Mouse (Mus musculus) bone marrow, adult 2 months (tissue): ENCODE measurements around the gene Dcaf15. TPM values are rescaled to one million over a fixed set of nuclear protein-coding genes. Genes with fewer than 3 reads are reported as not detected.

Source experiments
- H3K27ac ChIP-seq: fragments of 200-500 bp; 2 replicates; pipeline ENCODE4 v1.5.1; 2012; ENCODE audit warnings: low read depth, mild to moderate bottlenecking, control low read depth, inconsistent platforms, low read length; ENCODE audit not compliant: control insufficient read depth, poor library complexity, insufficient read depth
- H3K4me1 ChIP-seq: fragments of 200-500 bp; 2 replicates; pipeline ENCODE4 v1.6.1; 2011; ENCODE audit warnings: low read length; ENCODE audit not compliant: control insufficient read depth, insufficient read depth
- H3K4me3 ChIP-seq: fragments of 200-500 bp; replicated peaks from 2 replicates; pipeline ENCODE3; 2011; ENCODE audit warnings: mild to moderate bottlenecking, low read depth, low read length, control low read depth; ENCODE audit not compliant: control insufficient read depth
- CTCF ChIP-seq: fragments of 200-500 bp; IDR thresholded peaks from 2 replicates; pipeline ENCODE4 v1.5.1; 2011; ENCODE audit warnings: low read length, control low read depth; ENCODE audit not compliant: control insufficient read depth, insufficient read depth
- POLR2A ChIP-seq: fragments of 200-500 bp; IDR thresholded peaks from 2 replicates; pipeline ENCODE4 v1.6.1; 2011; ENCODE audit warnings: low read depth, mild to moderate bottlenecking, control low read depth, low read length, borderline replicate concordance; ENCODE audit not compliant: control insufficient read depth
- WGBS: fragments of 180-500 bp; shearing (Covaris S2); methylation state at CpG from one replicate; pipeline ENCODE4 v1.1.7; 2018; 5-methylcytosine and 5-hydroxymethylcytosine counted together
- polyA plus RNA-seq: library from polyadenylated mRNA; stranded (reverse); fragments of >200 nt; gene quantifications from 2 replicates; pipeline ENCODE4 v1.2.4, GENCODE M21; 2011; ENCODE audit warnings: low replicate concordance; ENCODE audit not compliant: missing spikeins, insufficient read depth, insufficient read length

The Dcaf15 gene
- 23.1 and 44.6 TPM in 2 replicates for polyA plus RNA-seq

- Histone ChIP-seq H3K27ac (peak within 1 kb of the TSS; percentile 3; the same call in 1 of the 2 replicates), H3K4me3 (peak within 1 kb of the TSS; percentile 76), H3K4me1 (no peaks in the 10 kb centered on the region; the same call in 1 of the 2 replicates)
- TF ChIP-seq CTCF (no peak), POLR2A (peak; percentile 53; the same call in 1 of the 2 replicates)
- 11% methylated on average over 42 of the region's 42 CpGs for WGBS
Measured at GRCm38 (mm10) chr8:84104697-84105609, at the start of gene Dcaf15. TSS of gene Dcaf15 (minus strand) at chr8:84104768.

GRCm38 (mm10) chr8:84149181-84149580, 44.6 kb upstream of the Dcaf15 start:
- WGBS, result 73% methylated on average over 3 of the region's 3 CpGs
- Histone ChIP-seq H3K27ac (no peak overlapping the region), H3K4me1 (peaks cover 1% of the 10 kb centered on the region; the same call in 1 of the 2 replicates), H3K4me3 (no peak overlapping the region)
- TF ChIP-seq POLR2A (no peak), CTCF (no peak)

GRCm38 (mm10) chr8:84148531-84148850, 43.9 kb upstream of the Dcaf15 start:
- Histone ChIP-seq H3K27ac (no peak overlapping the region), H3K4me1 (peaks cover 1% of the 10 kb centered on the region; the same call in 1 of the 2 replicates), H3K4me3 (no peak overlapping the region)
- no peak for TF ChIP-seq POLR2A
- TF ChIP-seq CTCF, result no peak
- WGBS, result 89% methylated on average over 5 of the region's 5 CpGs

GRCm38 (mm10) chr8:84147769-84148530, 43.4 kb upstream of the Dcaf15 start, which contains the start of the genes Cc2d1a and 4930432K21Rik:
TSS of gene Cc2d1a (minus strand) at chr8:84147936.
TSS of gene 4930432K21Rik (plus strand) at chr8:84148025.
- Histone ChIP-seq H3K27ac (peak within 1 kb of the TSS; percentile 14; the same call in 1 of the 2 replicates), H3K4me1 (peaks cover 1% of the 10 kb centered on the region; the same call in 1 of the 2 replicates), H3K4me3 (peak within 1 kb of the TSS; percentile 75)
- WGBS, result 18% methylated on average over 49 of the region's 49 CpGs
- TF ChIP-seq POLR2A (peak; percentile 79; the same call in 1 of the 2 replicates), CTCF (no peak)

- H3K27ac ChIP-seq, result no peak overlapping the region
- TF ChIP-seq CTCF (no peak), POLR2A (no peak)
- peak overlapping the region; percentile 75 for H3K4me3 ChIP-seq
- peaks cover 1% of the 10 kb centered on the region; the same call in 1 of the 2 replicates for H3K4me1 ChIP-seq
- WGBS, result 4% methylated on average over 14 of the region's 14 CpGs
Measured at GRCm38 (mm10) chr8:84147324-84147766, 42.8 kb upstream of the Dcaf15 start.

- TF ChIP-seq CTCF (no peak), POLR2A (no peak)
- Histone ChIP-seq H3K4me3 (no peak overlapping the region), H3K4me1 (peaks cover 1% of the 10 kb centered on the region; the same call in 1 of the 2 replicates), H3K27ac (no peak overlapping the region)
- WGBS, result 72% methylated on average over 8 of the region's 8 CpGs
Measured at GRCm38 (mm10) chr8:84144636-84145245, 40.2 kb upstream of the Dcaf15 start.

GRCm38 (mm10) chr8:84140838-84141237, 36.3 kb upstream of the Dcaf15 start:
- 75% methylated on average over 4 of the region's 4 CpGs for WGBS
- Histone ChIP-seq H3K27ac (no peak overlapping the region), H3K4me3 (no peak overlapping the region), H3K4me1 (no peaks in the 10 kb centered on the region)
- TF ChIP-seq POLR2A (no peak), CTCF (no peak)

GRCm38 (mm10) chr8:84137848-84138247, 33.3 kb upstream of the Dcaf15 start:
- 92% methylated on average over 3 of the region's 3 CpGs for WGBS
- Histone ChIP-seq H3K4me1 (no peaks in the 10 kb centered on the region), H3K4me3 (no peak overlapping the region), H3K27ac (no peak overlapping the region)
- TF ChIP-seq CTCF, result no peak
